Mouse (Mus musculus) limb, embryonic 14.5 days (tissue): ENCODE measurements at regions not wholly inside any gene's neighbourhood (a gene's known extent, or its start where the extent isn't known, plus 50 kb on each side); places are given as distances from the start of the nearest gene placed in this dataset.

Source experiments
- ATAC-seq: fragments of 200-750 bp; cut with Nextera tagmentation; 2 replicates; pipeline ENCODE4 v1.8.0; 2017; ENCODE audit warnings: low read depth, moderate number of reproducible peaks, moderate TSS enrichment; ENCODE audit not compliant: low FRiP score
- DNase-seq: peaks from one replicate; pipeline ENCODE4 v3.0.0-alpha.2; 2015; ENCODE audit warnings: low spot score
- H3K27ac ChIP-seq: fragments of 300-500 bp; sonication (generic); replicated peaks from 2 replicates; pipeline ENCODE4 v1.5.1; 2014; ENCODE audit warnings: low read depth, mild to moderate bottlenecking, low read length, moderate library complexity, mixed read lengths
- H3K27me3 ChIP-seq: fragments of 300-500 bp; sonication (generic); 2 replicates; pipeline ENCODE4 v1.6.1; 2014; ENCODE audit warnings: low read length, mixed read lengths; ENCODE audit not compliant: control insufficient read depth, insufficient read depth
- H3K36me3 ChIP-seq: fragments of 300-500 bp; sonication (generic); 2 replicates; pipeline ENCODE4 v1.6.1; 2014; ENCODE audit warnings: mild to moderate bottlenecking, low read length, moderate library complexity, mixed read lengths; ENCODE audit not compliant: control insufficient read depth, insufficient read depth
- H3K4me1 ChIP-seq: fragments of 300-500 bp; sonication (generic); 2 replicates; pipeline ENCODE4 v1.6.1; 2014; ENCODE audit warnings: antibody characterized with exemption, low read length, mixed read lengths; ENCODE audit not compliant: control insufficient read depth, insufficient read depth
- H3K4me2 ChIP-seq: fragments of 300-500 bp; sonication (generic); replicated peaks from 2 replicates; pipeline ENCODE4 v1.6.1; 2014; ENCODE audit warnings: low read depth, mild to moderate bottlenecking, low read length, moderate library complexity; ENCODE audit not compliant: severe bottlenecking
- H3K4me3 ChIP-seq: fragments of 300-500 bp; sonication (generic); replicated peaks from 2 replicates; pipeline ENCODE4 v1.5.1; 2014; ENCODE audit warnings: low read length
- H3K9ac ChIP-seq: fragments of 300-500 bp; sonication (generic); 2 replicates; pipeline ENCODE4 v1.6.1; 2014; ENCODE audit warnings: mild to moderate bottlenecking, low read depth, low read length, moderate library complexity; ENCODE audit not compliant: severe bottlenecking
- H3K9me3 ChIP-seq: fragments of 300-500 bp; sonication (generic); 2 replicates; pipeline ENCODE4 v1.6.1; 2016; ENCODE audit warnings: low read length; ENCODE audit not compliant: control insufficient read depth
- POLR2A ChIP-seq: fragments of 200-500 bp; IDR thresholded peaks from 2 replicates; pipeline ENCODE4 v1.8.0; 2012; ENCODE audit warnings: inconsistent platforms, mild to moderate bottlenecking, moderate library complexity, borderline replicate concordance; ENCODE audit not compliant: insufficient read depth, insufficient read length; ENCODE audit errors: extremely low read depth
- WGBS: fragments of 180-500 bp; shearing (Covaris S2); extraction: QIAGEN DNeasy Blood & Tissue Kit; methylation state at CpG from one replicate; pipeline ENCODE4 v1.1.7; 2014; 5-methylcytosine and 5-hydroxymethylcytosine counted together

DNA sequence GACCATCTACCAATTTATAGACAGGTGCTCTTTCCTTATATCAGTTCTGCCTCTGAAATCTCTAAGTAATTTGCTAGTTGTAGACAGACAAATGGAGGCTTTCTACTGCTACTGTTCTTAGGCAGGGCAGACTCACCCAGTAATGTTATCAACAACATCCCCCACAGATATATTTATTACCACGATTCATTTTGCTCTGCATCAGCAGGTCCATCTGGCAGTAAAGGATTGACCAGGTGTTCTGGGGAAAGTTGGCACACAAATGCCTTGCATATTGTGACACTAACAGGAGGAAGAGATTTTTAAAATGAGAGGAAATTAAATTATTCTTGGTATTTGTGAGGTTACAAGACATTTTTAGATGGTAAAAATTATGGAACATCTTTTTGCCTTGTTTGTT, 627.3 kb upstream of the Tmprss15 start:
- 79% methylated on average over 1 of the region's 1 CpGs for WGBS
- H3K4me1 ChIP-seq: no peaks in the 10 kb centered on the region
- no peak overlapping the region for H3K4me3 ChIP-seq
- no peak overlapping the region for H3K4me2 ChIP-seq
- ATAC-seq: no peak
- DNase-seq: no peak
- TF ChIP-seq POLR2A: no peak
- H3K27ac ChIP-seq: no peak overlapping the region
- H3K36me3 ChIP-seq: no peaks in the 10 kb centered on the region
- no peaks in the 10 kb centered on the region for H3K27me3 ChIP-seq
- no peaks in the 10 kb centered on the region for H3K9me3 ChIP-seq
- no peak overlapping the region for H3K9ac ChIP-seq

DNA sequence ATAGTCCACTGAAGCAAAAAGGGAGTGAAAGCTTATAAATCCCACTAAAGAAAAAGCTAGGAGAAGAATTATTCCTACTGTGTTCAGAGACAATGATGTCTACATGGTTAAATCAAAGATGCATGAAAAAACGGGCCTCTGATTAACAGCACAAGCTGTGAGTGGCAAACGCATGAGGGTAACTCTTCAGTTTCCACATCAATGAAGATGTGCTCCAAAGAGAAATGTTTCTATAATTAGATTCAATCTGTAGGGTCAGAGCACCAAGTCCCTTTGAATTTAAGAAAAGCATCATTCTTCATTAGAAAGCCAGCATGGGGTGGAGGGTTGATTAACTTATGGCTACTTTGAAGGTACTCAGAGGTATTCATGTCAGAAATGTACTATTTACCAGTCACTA, 601.5 kb upstream of the Tmprss15 start:
- no peak overlapping the region for H3K27ac ChIP-seq
- no peaks in the 10 kb centered on the region for H3K9me3 ChIP-seq
- no peaks in the 10 kb centered on the region for H3K4me1 ChIP-seq
- DNase-seq: no peak
- no peak for ATAC-seq
- no peak overlapping the region for H3K9ac ChIP-seq
- no peaks in the 10 kb centered on the region for H3K27me3 ChIP-seq
- no peak for TF ChIP-seq POLR2A
- 59% methylated on average over 2 of the region's 2 CpGs for WGBS
- no peaks in the 10 kb centered on the region for H3K36me3 ChIP-seq
- H3K4me2 ChIP-seq: no peak overlapping the region
- H3K4me3 ChIP-seq: no peak overlapping the region

DNA sequence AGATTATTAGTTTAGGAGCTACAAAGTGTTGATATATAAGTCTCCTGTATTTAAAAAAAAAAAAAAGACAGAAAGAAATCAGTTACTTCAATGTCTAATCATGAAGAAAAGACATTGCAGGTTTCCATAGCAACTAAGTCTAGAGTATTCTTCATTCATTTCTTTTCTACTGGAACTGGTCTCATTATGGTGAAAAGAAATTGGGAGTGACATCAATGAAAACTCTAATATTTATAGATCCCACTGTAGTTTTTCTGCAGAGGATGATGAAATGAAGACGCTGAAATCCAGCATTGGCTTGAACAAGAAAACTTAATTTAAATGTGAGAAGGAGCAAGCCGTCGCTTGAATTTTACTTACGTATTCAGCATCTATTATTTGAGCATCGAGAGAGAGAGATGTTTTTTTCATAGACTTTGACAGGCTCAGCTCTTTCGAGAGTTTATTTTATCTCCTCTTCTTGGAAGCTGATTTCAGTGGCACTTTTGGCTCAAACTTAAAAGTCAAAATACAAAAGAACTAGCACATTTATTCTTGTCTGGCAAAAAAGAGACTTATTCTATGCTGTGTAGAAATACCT, 560.4 kb upstream of the Tmprss15 start:
- no peak for ATAC-seq
- TF ChIP-seq POLR2A: no peak

DNA sequence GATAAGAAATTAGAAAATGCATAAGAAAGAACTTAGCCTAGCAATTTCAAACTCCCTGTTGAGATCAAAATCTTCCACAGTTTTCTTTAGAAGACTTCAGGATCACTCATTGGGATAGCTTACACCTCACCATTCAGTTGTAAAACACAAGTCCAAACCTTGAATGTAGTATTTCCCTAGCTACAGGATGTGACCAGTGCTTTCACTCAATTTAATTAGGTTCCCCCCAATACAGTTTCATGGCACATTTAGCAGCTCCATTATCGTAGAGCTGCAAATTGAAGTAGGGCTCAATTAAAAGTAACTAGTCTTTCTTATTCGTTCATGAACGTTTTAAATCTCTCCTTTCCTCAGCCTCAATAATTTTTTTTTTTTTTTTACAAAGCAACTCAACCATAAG, 550.0 kb upstream of the Tmprss15 start:
- Histone ChIP-seq H3K4me2 (no peak overlapping the region), H3K27me3 (no peaks in the 10 kb centered on the region), H3K9me3 (no peaks in the 10 kb centered on the region), H3K4me1 (no peaks in the 10 kb centered on the region), H3K9ac (no peak overlapping the region), H3K4me3 (no peak overlapping the region), H3K27ac (no peak overlapping the region), H3K36me3 (no peaks in the 10 kb centered on the region)
- no peak for TF ChIP-seq POLR2A
- ATAC-seq (no peak), DNase-seq (no peak)
- WGBS: 42% methylated on average over 3 of the region's 3 CpGs

More for the DNA sequence above, 560.4 kb upstream of the Tmprss15 start:
- no peak overlapping the region for H3K4me3 ChIP-seq
- no peak overlapping the region for H3K9ac ChIP-seq
- 85% methylated on average over 6 of the region's 6 CpGs for WGBS
- H3K27ac ChIP-seq: no peak overlapping the region
- no peaks in the 10 kb centered on the region for H3K36me3 ChIP-seq
- no peak for DNase-seq
- H3K9me3 ChIP-seq: no peaks in the 10 kb centered on the region
- H3K27me3 ChIP-seq: no peaks in the 10 kb centered on the region
- H3K4me1 ChIP-seq: no peaks in the 10 kb centered on the region
- no peak overlapping the region for H3K4me2 ChIP-seq

DNA sequence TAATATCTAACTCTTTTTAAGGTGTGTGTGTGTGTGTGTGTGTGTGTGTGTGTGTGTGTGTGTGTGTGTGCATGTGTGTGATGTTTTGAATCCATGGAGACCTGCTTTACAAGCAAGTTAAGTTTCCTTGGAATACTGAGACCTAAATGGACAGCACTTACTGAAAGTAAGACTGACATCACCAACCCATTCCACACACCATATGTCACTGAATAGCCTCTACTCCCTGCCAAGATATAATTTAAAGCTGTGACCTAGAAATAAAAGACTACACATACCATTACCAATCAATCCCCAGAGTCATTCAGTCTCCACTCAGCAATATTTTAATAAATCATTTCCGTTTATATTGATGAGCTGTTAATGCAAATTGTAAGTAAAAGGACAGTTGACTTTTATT, 536.2 kb upstream of the Tmprss15 start:
- ATAC-seq (no peak), DNase-seq (no peak)
- no peak overlapping the region for H3K4me2 ChIP-seq
- H3K9ac ChIP-seq: no peak overlapping the region
- 75% methylated on average over 1 of the region's 1 CpGs for WGBS
- TF ChIP-seq POLR2A: no peak
- H3K4me3 ChIP-seq: no peak overlapping the region
- H3K27ac ChIP-seq: no peak overlapping the region
- H3K4me1 ChIP-seq: no peaks in the 10 kb centered on the region
- no peaks in the 10 kb centered on the region for H3K27me3 ChIP-seq
- no peaks in the 10 kb centered on the region for H3K36me3 ChIP-seq
- no peaks in the 10 kb centered on the region for H3K9me3 ChIP-seq

DNA sequence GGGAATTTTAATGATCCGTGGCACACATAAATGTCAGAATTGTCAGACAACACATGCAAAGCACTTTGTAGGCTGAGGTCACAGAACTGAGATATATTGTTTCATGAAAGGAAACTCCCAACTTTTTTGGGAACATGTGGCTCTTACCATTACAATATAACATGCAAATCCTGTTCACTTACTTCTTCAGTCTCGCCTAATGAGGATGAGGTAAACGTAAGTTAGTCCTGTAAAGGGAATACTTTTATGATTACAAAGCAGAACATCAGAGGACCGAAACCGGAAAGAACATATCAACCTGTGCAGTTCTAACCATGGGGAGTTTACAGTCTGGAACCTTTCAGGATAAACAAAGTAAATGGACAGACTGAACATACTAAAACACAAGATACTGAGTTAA, 520.1 kb upstream of the Tmprss15 start:
- peak; percentile 65 for ATAC-seq
- no peak overlapping the region for H3K4me2 ChIP-seq
- 45% methylated on average over 5 of the region's 5 CpGs for WGBS
- no peaks in the 10 kb centered on the region for H3K36me3 ChIP-seq
- no peak overlapping the region for H3K4me3 ChIP-seq
- no peak for DNase-seq
- H3K9me3 ChIP-seq: no peaks in the 10 kb centered on the region
- TF ChIP-seq POLR2A: no peak
- no peak overlapping the region for H3K27ac ChIP-seq
- no peak overlapping the region for H3K9ac ChIP-seq
- H3K4me1 ChIP-seq: no peaks in the 10 kb centered on the region
- H3K27me3 ChIP-seq: no peaks in the 10 kb centered on the region
